Mouse (Mus musculus): Measurements from ENCODE around the gene Dhrs3. TPM values are rescaled to one million over a fixed set of nuclear protein-coding genes. Genes with fewer than 3 reads are reported as not detected.

Gene Dhrs3
- total and polyA plus RNA-seq, 3 experiments, result 7.9 to 37.7 (median 10.5) TPM

DNA sequence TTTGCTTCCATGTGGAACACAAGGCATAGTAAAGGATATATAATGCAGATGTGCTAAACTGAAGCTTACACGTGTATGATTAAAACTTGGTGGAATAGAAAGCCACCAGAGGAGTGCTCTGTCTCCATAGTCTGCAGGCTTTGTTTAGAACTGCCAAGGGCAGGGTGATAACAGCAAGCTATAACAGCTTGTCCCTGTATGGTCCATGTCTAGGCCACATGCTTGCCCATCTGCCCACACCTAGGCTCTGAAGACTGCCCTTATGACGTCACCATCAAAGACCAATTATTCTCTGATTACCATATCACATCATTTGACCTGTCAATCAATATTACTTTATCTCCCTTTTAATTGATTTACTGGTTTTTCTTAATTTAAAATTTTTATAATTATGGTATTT lies 72.6 kb downstream of the Dhrs3 start:
- no peak overlapping the region for H3K9ac ChIP-seq (ENCODE audit: insufficient read depth, low read depth)
- H3K9me3 ChIP-seq (replicated peaks; ENCODE audit: low read length), result no peaks in the 10 kb centered on the region
- no peak for DNase-seq (ENCODE audit: extremely low read depth)
- no peak overlapping the region for H3K4me3 ChIP-seq (replicated peaks in 1 of 3; ENCODE audit: low read depth in 2 of 3, low read length in 2 of 3, poor library complexity in 1 of 3)
- no peak for TF ChIP-seq ZNF384 (IDR thresholded peaks at IDR 0.05; ENCODE audit: low read depth, low read length)
- no peak for TF ChIP-seq NRF1 (IDR thresholded peaks at IDR 0.05; ENCODE audit: low read depth, low read length)
- TF ChIP-seq POLR2AphosphoS2 (IDR thresholded peaks at IDR 0.05; ENCODE audit: low read depth, low read length), result no peak
- no peak for TF ChIP-seq JUND (conservative IDR thresholded peaks at IDR 0.05; ENCODE audit: low read depth, low read length)
- no peak for TF ChIP-seq CHD2 (IDR thresholded peaks at IDR 0.05; ENCODE audit: low read length)
- no peaks in the 10 kb centered on the region for H3K27me3 ChIP-seq (replicated peaks)
- H3K4me2 ChIP-seq (ENCODE audit: insufficient read depth, low read depth, poor library complexity, severe bottlenecking), result no peak overlapping the region
- no peak overlapping the region for H3K27ac ChIP-seq (ENCODE audit: insufficient read depth, low read depth)
- no peaks in the 10 kb centered on the region for H3K36me3 ChIP-seq (replicated peaks in 1 of 2; ENCODE audit: control insufficient read depth in 1 of 2, insufficient read depth in 1 of 2, low read length in 1 of 2)
- H3K79me2 ChIP-seq (replicated peaks; ENCODE audit: control insufficient read depth, extremely low read depth, insufficient read depth, poor library complexity, severe bottlenecking), result no peaks in the 10 kb centered on the region
- in situ Hi-C loops (cut with MboI; ENCODE audit: low pct_ligation_motif_present, low pct_unique_long_range_greater_than_20kb, low sequenced_read_pairs), result no loop called here
- dilution Hi-C loops (cut with MboI; ENCODE audit: extremely low pct_ligation_motif_present, extremely low pct_unique_long_range_greater_than_20kb, low sequenced_read_pairs), result no loop called here
- H3K4me1 ChIP-seq (ENCODE audit: control insufficient read depth in 1 of 2, insufficient read depth in 2 of 2), result no peaks in the 10 kb centered on the region

DNA sequence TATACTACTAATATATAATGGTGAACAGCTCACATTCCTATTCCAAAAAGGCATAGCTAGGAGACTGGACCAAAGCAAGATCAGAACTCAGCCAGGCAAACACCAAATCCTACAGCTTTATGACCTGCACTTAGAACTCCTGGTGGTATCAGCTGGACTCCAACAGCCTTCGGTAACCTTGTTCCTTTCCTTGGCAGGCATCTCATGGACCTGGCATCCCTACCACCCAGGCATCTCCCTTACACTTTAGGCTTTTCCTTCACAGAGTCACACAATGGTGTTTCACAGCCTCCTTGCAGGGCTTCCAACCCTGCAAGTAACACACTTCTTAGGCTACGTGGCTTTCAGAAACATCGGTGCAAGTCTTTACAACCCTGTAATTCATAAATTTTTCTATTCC lies 75.7 kb downstream of the Dhrs3 start:
- H3K9ac ChIP-seq (ENCODE audit: insufficient read depth, low read depth), result no peak overlapping the region
- H3K4me2 ChIP-seq (ENCODE audit: insufficient read depth, low read depth, poor library complexity, severe bottlenecking), result no peak overlapping the region
- H3K9me3 ChIP-seq (replicated peaks; ENCODE audit: low read length), result no peaks in the 10 kb centered on the region
- peaks cover 11 to 29% of the 10 kb centered on the region in 2 experiments for H3K4me1 ChIP-seq (ENCODE audit: control insufficient read depth in 1 of 2, insufficient read depth in 2 of 2)
- H3K36me3 ChIP-seq (replicated peaks in 1 of 2; ENCODE audit: control insufficient read depth in 1 of 2, insufficient read depth in 1 of 2, low read length in 1 of 2), result peaks cover 0 to 6% of the 10 kb centered on the region in 2 experiments
- TF ChIP-seq USF2 (conservative IDR thresholded peaks at IDR 0.05; ENCODE audit: low read depth, low read length) (no peak), E2F4 (IDR thresholded peaks at IDR 0.05; ENCODE audit: insufficient replicate concordance, low read depth, low read length) (no peak), SMC3 (IDR thresholded peaks at IDR 0.05; ENCODE audit: low read depth, low read length) (no peak), TBP (conservative IDR thresholded peaks at IDR 0.05; ENCODE audit: low read depth, low read length) (no peak), ZMIZ1 (IDR thresholded peaks at IDR 0.05; ENCODE audit: low read depth, low read length) (no peak)
- H3K4me3 ChIP-seq (replicated peaks in 1 of 3; ENCODE audit: low read depth in 2 of 3, low read length in 2 of 3, poor library complexity in 1 of 3), result no peak overlapping the region
- no peaks in the 10 kb centered on the region for H3K27me3 ChIP-seq (replicated peaks)
- H3K27ac ChIP-seq (ENCODE audit: insufficient read depth, low read depth), result no peak overlapping the region
- dilution Hi-C loops (cut with MboI; ENCODE audit: extremely low pct_ligation_motif_present, extremely low pct_unique_long_range_greater_than_20kb, low sequenced_read_pairs) (no loop called here), in situ Hi-C loops (cut with MboI; ENCODE audit: low pct_ligation_motif_present, low pct_unique_long_range_greater_than_20kb, low sequenced_read_pairs) (no loop called here)
- DNase-seq (ENCODE audit: extremely low read depth), result no peak
- no peaks in the 10 kb centered on the region for H3K79me2 ChIP-seq (replicated peaks; ENCODE audit: control insufficient read depth, extremely low read depth, insufficient read depth, poor library complexity, severe bottlenecking)

GRCm38 (mm10) chr4:144969030-144969429 lies 76.4 kb downstream of the Dhrs3 start:
- dilution Hi-C loops (cut with MboI; ENCODE audit: extremely low pct_ligation_motif_present, extremely low pct_unique_long_range_greater_than_20kb, low sequenced_read_pairs) (no loop called here), in situ Hi-C loops (cut with MboI; ENCODE audit: low pct_ligation_motif_present, low pct_unique_long_range_greater_than_20kb, low sequenced_read_pairs) (no loop called here)
- Histone ChIP-seq H3K4me3 (replicated peaks in 1 of 3; ENCODE audit: low read depth in 2 of 3, low read length in 2 of 3, poor library complexity in 1 of 3) (no peak overlapping the region), H3K79me2 (replicated peaks; ENCODE audit: control insufficient read depth, extremely low read depth, insufficient read depth, poor library complexity, severe bottlenecking) (no peaks in the 10 kb centered on the region), H3K27ac (ENCODE audit: insufficient read depth, low read depth) (no peak overlapping the region), H3K9ac (ENCODE audit: insufficient read depth, low read depth) (no peak overlapping the region), H3K36me3 (replicated peaks in 1 of 2; ENCODE audit: control insufficient read depth in 1 of 2, insufficient read depth in 1 of 2, low read length in 1 of 2) (peaks cover 0 to 6% of the 10 kb centered on the region in 2 experiments), H3K4me1 (ENCODE audit: control insufficient read depth in 1 of 2, insufficient read depth in 2 of 2) (peaks cover 18 to 36% of the 10 kb centered on the region in 2 experiments), H3K9me3 (replicated peaks; ENCODE audit: low read length) (no peaks in the 10 kb centered on the region), H3K27me3 (replicated peaks) (no peaks in the 10 kb centered on the region), H3K4me2 (ENCODE audit: insufficient read depth, low read depth, poor library complexity, severe bottlenecking) (no peak overlapping the region)
- TF ChIP-seq IRF4 (IDR thresholded peaks at IDR 0.05; ENCODE audit: low read depth, low read length), result no peak
- TF ChIP-seq TBP (conservative IDR thresholded peaks at IDR 0.05; ENCODE audit: low read depth, low read length), result no peak
- TF ChIP-seq CHD1 (IDR thresholded peaks at IDR 0.05; ENCODE audit: low read depth, low read length), result no peak
- TF ChIP-seq HCFC1 (IDR thresholded peaks at IDR 0.05; ENCODE audit: low read depth, low read length), result no peak
- TF ChIP-seq RCOR1 (conservative IDR thresholded peaks at IDR 0.05; ENCODE audit: low read depth, low read length), result no peak
- no peak for TF ChIP-seq CHD2 (IDR thresholded peaks at IDR 0.05; ENCODE audit: low read length)
- TF ChIP-seq TCF12 (IDR thresholded peaks at IDR 0.05; ENCODE audit: low read depth, low read length), result no peak
- no peak for TF ChIP-seq KAT2A (IDR thresholded peaks at IDR 0.05; ENCODE audit: insufficient replicate concordance, low read length)
- no peak for TF ChIP-seq ZMIZ1 (IDR thresholded peaks at IDR 0.05; ENCODE audit: low read depth, low read length)
- TF ChIP-seq EP300 (IDR thresholded peaks at IDR 0.05; ENCODE audit: low read length), result no peak
- TF ChIP-seq BHLHE40 (IDR thresholded peaks at IDR 0.05; ENCODE audit: low read depth, low read length), result no peak
- no peak for TF ChIP-seq GABPA (IDR thresholded peaks at IDR 0.05; ENCODE audit: insufficient replicate concordance, low read depth, low read length)
- TF ChIP-seq E2F4 (IDR thresholded peaks at IDR 0.05; ENCODE audit: insufficient replicate concordance, low read depth, low read length), result no peak
- no peak for TF ChIP-seq NRF1 (IDR thresholded peaks at IDR 0.05; ENCODE audit: low read depth, low read length)
- no peak for TF ChIP-seq ZKSCAN1 (IDR thresholded peaks at IDR 0.05; ENCODE audit: borderline replicate concordance, low read depth, low read length)
- TF ChIP-seq MAX (IDR thresholded peaks at IDR 0.05; ENCODE audit: low read length), result no peak
- TF ChIP-seq JUND (conservative IDR thresholded peaks at IDR 0.05; ENCODE audit: low read depth, low read length), result no peak
- no peak for TF ChIP-seq MEF2A (IDR thresholded peaks at IDR 0.05; ENCODE audit: borderline replicate concordance, low read depth, low read length)
- no peak for TF ChIP-seq MAFK (IDR thresholded peaks at IDR 0.05; ENCODE audit: insufficient replicate concordance, low read length)
- DNase-seq (ENCODE audit: extremely low read depth), result no peak
